Comparison of ENCODE assay signal across 12 mouse cellular contexts in the genomic region with DNA sequence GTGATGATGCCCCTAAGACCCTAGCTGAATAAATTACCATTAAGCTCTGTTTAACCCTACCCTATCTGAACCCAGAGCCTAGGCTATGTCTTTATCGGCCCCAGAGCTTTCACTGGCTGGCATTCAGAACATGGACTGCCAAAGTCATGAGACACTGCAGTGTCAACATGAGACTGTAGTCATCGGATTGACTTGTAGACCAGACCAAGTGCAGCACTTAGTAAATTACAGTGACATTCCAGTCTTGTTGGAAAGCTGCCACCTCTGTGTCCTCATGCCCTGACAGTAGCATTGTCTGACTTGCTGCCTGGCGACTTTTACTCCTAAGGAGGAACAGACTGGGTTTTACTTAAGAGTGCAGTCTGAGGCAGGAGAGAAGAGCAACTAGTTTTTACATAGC.
DNase-seq lines count a peak whose midpoint lies in the region; ATAC-seq and TF ChIP-seq lines count a peak whose summit lies in the region.
"Had no signal": no experiment of that assay in that cellular context is flagged by ENCODE, and none has a peak within 500 bp of the region (broad histone marks: within the 10 kb centered on the region; RNA-seq: fewer than 3 reads in every experiment).

No protein-coding gene starts in this region.

- H3K4me1 ChIP-seq in heart, embryonic 13.5 days, result peaks cover 8% of the 10 kb centered on the region
- H3K4me1 ChIP-seq: hindbrain, embryonic 15.5 days; liver, embryonic 13.5 days had no signal

- no peak for TF ChIP-seq CTCF in Patski (IDR thresholded peaks at IDR 0.05)

- no peaks in the 10 kb centered on the region for H3K27me3 ChIP-seq in Patski
- H3K27me3 ChIP-seq in heart, embryonic 13.5 days (replicated peaks), result no peaks in the 10 kb centered on the region
- H3K27me3 ChIP-seq: forebrain, embryonic 15.5 days; hindbrain, embryonic 15.5 days; liver, embryonic 13.5 days had no signal

- POLR2A ChIA-PET in Patski (lab: Charles Lee), result no interaction called here

- DNase-seq in Patski (ENCODE audit: low read depth, low spot score), result peak; percentile 15
- peak; percentile 80 for DNase-seq in adrenal gland, adult 2 months
- DNase-seq in kidney, postnatal 36 days, result peak; percentile 48 to 53
- no peak for DNase-seq in embryo, embryonic 10.5 days (ENCODE audit: low spot score)
- DNase-seq in cerebellum, adult 8-10 months, result no peak
- DNase-seq in ovary, adult 18-20 months (ENCODE audit: low spot score), result no peak
- DNase-seq: layer of hippocampus, adult 9-11 months; liver, embryonic 13.5 days had no signal

- peak overlapping the region; percentile 45 for H3K9ac ChIP-seq in heart, embryonic 13.5 days
- H3K9ac ChIP-seq: forebrain, embryonic 15.5 days; hindbrain, embryonic 15.5 days; liver, embryonic 13.5 days had no signal

- WGBS in heart, embryonic 13.5 days, result 25% methylated on average over 3 of the region's 3 CpGs

- CTCF ChIA-PET in Patski (lab: Charles Lee), result interaction anchor here (0.9 to 1.5 kb wide), 2 partner anchors 15 to 19 kb away, joined by 3 to 5 read pairs; no protein-coding TSS in a partner anchor

- H3K9me3 ChIP-seq in heart, embryonic 13.5 days, result no peaks in the 10 kb centered on the region
- H3K9me3 ChIP-seq: forebrain, embryonic 15.5 days; G1E; hindbrain, embryonic 15.5 days; liver, embryonic 13.5 days had no signal

- H3K27ac ChIP-seq in heart, embryonic 13.5 days (replicated peaks), result peak overlapping the region; percentile 60
- H3K27ac ChIP-seq: forebrain, embryonic 15.5 days; hindbrain, embryonic 15.5 days; liver, embryonic 13.5 days had no signal

- no peak overlapping the region for H3K4me2 ChIP-seq in heart, embryonic 13.5 days
- H3K4me2 ChIP-seq: forebrain, embryonic 15.5 days; hindbrain, embryonic 15.5 days; liver, embryonic 13.5 days had no signal

- peaks cover 40% of the 10 kb centered on the region for H3K36me3 ChIP-seq in heart, embryonic 13.5 days

- ATAC-seq in Patski, result no peak
- ATAC-seq in heart, embryonic 13.5 days (ENCODE audit: extremely low read depth, insufficient number of reproducible peaks, low FRiP score, low TSS enrichment), result peak; percentile 54; the same call in 1 of the 2 replicates
- ATAC-seq: forebrain, embryonic 15.5 days had no signal

- in situ Hi-C loops in Patski (cut with MboI; ENCODE audit: low pct_unique_long_range_greater_than_20kb), result no loop called here

- H3K4me3 ChIP-seq in heart, embryonic 13.5 days, result no peak overlapping the region
- H3K4me3 ChIP-seq: forebrain, embryonic 15.5 days; hindbrain, embryonic 15.5 days; liver, embryonic 13.5 days had no signal

Comparison
In these comparisons a context has a peak if more than half of its experiments do, and no peak if none do; other contexts are left out.
1. DNase-seq: peak in Patski (single experiment), adrenal gland, adult 2 months (single experiment) and kidney, postnatal 36 days (2 of 2); none in embryo, embryonic 10.5 days (single experiment), cerebellum, adult 8-10 months (single experiment) and ovary, adult 18-20 months (single experiment).